Mouse (Mus musculus) liver, embryonic 13.5 days (tissue): ENCODE measurements at regions not wholly inside any gene's neighbourhood (a gene's known extent, or its start where the extent isn't known, plus 50 kb on each side); places are given as distances from the start of the nearest gene placed in this dataset.
A peak's percentile ranks its signal among the peaks of the same experiment; 100 is the strongest.
"Not testable (repeated sequence)": the region's sequence is repeated elsewhere in the genome, so short reads cannot be mapped to it uniquely, and the experiment has no call there.

Source experiments
- ATAC-seq: fragments of 200-750 bp; cut with Nextera tagmentation; 2 replicates; pipeline ENCODE4 v1.8.0; 2017; ENCODE audit warnings: low read depth, mild to moderate bottlenecking, moderate number of reproducible peaks, moderate library complexity
- DNase-seq: peaks from one replicate; pipeline ENCODE4 v3.0.0; 2022
- H3K27ac ChIP-seq: fragments of 300-500 bp; sonication (generic); 2 replicates; pipeline ENCODE4 v1.5.1; 2015; ENCODE audit warnings: moderate library complexity, mild to moderate bottlenecking, inconsistent platforms
- H3K27me3 ChIP-seq: fragments of 300-500 bp; sonication (generic); 2 replicates; pipeline ENCODE4 v1.6.1; 2015; ENCODE audit warnings: mild to moderate bottlenecking, inconsistent platforms
- H3K36me3 ChIP-seq: fragments of 300-500 bp; sonication (generic); 2 replicates; pipeline ENCODE4 v1.6.1; 2015; ENCODE audit warnings: mild to moderate bottlenecking, inconsistent platforms
- H3K4me1 ChIP-seq: fragments of 300-500 bp; sonication (generic); replicated peaks from 2 replicates; pipeline ENCODE4 v1.6.1; 2015; ENCODE audit warnings: inconsistent platforms
- H3K4me2 ChIP-seq: fragments of 300-500 bp; sonication (generic); 2 replicates; pipeline ENCODE4 v1.6.1; 2015; ENCODE audit warnings: inconsistent platforms, mild to moderate bottlenecking, moderate library complexity
- H3K4me3 ChIP-seq: fragments of 300-500 bp; sonication (generic); replicated peaks from 2 replicates; pipeline ENCODE4 v1.5.1; 2015; ENCODE audit warnings: mild to moderate bottlenecking, inconsistent platforms
- H3K9ac ChIP-seq: fragments of 300-500 bp; sonication (generic); 2 replicates; pipeline ENCODE4 v1.6.1; 2015; ENCODE audit warnings: mild to moderate bottlenecking, inconsistent platforms
- H3K9me3 ChIP-seq: fragments of 300-500 bp; sonication (generic); replicated peaks from 2 replicates; pipeline ENCODE4 v1.6.1; 2016; ENCODE audit warnings: inconsistent platforms
- WGBS: fragments of 180-500 bp; shearing (Covaris S2); methylation state at CpG from one replicate; pipeline ENCODE4 v1.1.7; 2015; ENCODE audit not compliant: insufficient replicate concordance; 5-methylcytosine and 5-hydroxymethylcytosine counted together

DNA sequence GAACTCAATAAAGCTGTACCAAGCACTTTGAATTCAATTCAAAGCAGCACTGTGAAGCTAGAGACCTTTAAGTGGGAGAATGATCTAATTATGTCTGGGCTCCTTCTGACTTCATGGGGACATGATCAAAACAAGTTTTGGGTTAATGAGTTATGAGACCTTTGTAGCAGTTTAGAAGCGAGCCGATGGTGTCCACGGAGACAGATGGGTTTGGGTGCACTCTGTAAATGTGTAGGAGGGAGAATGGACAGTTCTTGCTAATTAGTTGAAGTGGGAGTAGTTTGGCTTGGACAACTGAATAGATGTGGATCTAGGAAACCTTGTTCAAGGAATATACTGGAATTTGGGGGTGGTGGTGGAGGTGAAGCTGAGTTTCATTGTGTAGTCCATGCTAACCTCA, 186.3 kb upstream of the Cldn34b3 start:
- H3K36me3 ChIP-seq = no peaks in the 10 kb centered on the region
- no peak overlapping the region for H3K9ac ChIP-seq
- H3K9me3 ChIP-seq = no peaks in the 10 kb centered on the region
- 81% methylated on average over 3 of the region's 3 CpGs for WGBS
- DNase-seq (no peak), ATAC-seq (no peak)
- no peak overlapping the region for H3K4me3 ChIP-seq
- H3K27me3 ChIP-seq = no peaks in the 10 kb centered on the region
- no peak overlapping the region for H3K27ac ChIP-seq
- H3K4me1 ChIP-seq = no peaks in the 10 kb centered on the region
- no peak overlapping the region for H3K4me2 ChIP-seq

- 49% methylated on average over 4 of the region's 4 CpGs for WGBS
- no peaks in the 10 kb centered on the region for H3K4me1 ChIP-seq
- no peak overlapping the region for H3K9ac ChIP-seq
- DNase-seq = no peak
- no peak overlapping the region for H3K4me2 ChIP-seq
- no peak for ATAC-seq
- no peaks in the 10 kb centered on the region for H3K9me3 ChIP-seq
- H3K36me3 ChIP-seq = no peaks in the 10 kb centered on the region
- no peaks in the 10 kb centered on the region for H3K27me3 ChIP-seq
- H3K4me3 ChIP-seq = no peak overlapping the region
- H3K27ac ChIP-seq = no peak overlapping the region
Observed at GRCm38 (mm10) chrX:76082670-76083069, 181.4 kb upstream of the Cldn34b3 start.

DNA sequence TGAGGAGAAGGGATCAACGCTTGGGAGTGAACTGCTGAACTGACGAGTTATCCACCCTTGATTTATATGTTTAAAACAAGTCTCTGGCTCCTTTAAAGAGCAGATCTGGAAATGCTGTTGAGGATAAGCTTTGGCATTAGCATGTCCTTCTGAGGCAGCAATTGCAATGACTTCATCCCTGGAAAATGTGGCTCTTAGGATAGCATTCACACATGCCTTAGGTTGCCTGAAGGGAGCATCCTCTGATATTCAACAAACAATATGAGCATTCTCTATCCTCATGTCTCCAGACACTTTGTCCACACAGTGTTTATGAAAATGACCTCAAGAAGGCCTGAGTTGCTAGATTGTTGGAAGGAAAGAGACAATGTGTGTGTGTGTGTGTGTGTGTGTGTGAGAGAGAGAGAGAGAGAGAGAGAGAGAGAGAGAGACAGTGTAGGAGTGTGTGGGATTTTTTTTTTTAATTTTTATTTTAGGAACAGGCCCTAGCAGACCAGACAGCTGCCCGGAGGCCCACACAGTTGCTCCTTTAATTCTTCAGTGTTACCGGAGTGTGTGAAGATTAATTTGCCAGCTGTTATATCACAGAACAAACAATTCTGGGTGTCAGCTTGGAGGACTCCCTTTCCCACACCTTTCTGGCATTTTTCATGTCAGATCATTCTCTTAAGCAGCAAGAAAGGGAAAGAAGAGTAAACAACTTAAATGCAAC, 153.2 kb upstream of the Cldn34b3 start:
- DNase-seq = no peak
- Histone ChIP-seq H3K9me3 (no peaks in the 10 kb centered on the region), H3K36me3 (no peaks in the 10 kb centered on the region), H3K4me3 (no peak overlapping the region), H3K4me1 (no peaks in the 10 kb centered on the region), H3K27ac (no peak overlapping the region), H3K27me3 (no peaks in the 10 kb centered on the region), H3K9ac (no peak overlapping the region), H3K4me2 (no peak overlapping the region)
- no peak for ATAC-seq
- 52% methylated on average over 4 of the region's 4 CpGs for WGBS

GRCm38 (mm10) chrX:76116086-76116485, 148.0 kb upstream of the Cldn34b3 start:
- Histone ChIP-seq H3K9me3 (no peaks in the 10 kb centered on the region), H3K9ac (no peak overlapping the region), H3K27ac (no peak overlapping the region), H3K4me3 (no peak overlapping the region), H3K4me2 (no peak overlapping the region), H3K4me1 (no peaks in the 10 kb centered on the region), H3K27me3 (no peaks in the 10 kb centered on the region), H3K36me3 (no peaks in the 10 kb centered on the region)
- no peak for ATAC-seq
- no peak for DNase-seq
- 35% methylated on average over 1 of the region's 1 CpGs for WGBS

DNA sequence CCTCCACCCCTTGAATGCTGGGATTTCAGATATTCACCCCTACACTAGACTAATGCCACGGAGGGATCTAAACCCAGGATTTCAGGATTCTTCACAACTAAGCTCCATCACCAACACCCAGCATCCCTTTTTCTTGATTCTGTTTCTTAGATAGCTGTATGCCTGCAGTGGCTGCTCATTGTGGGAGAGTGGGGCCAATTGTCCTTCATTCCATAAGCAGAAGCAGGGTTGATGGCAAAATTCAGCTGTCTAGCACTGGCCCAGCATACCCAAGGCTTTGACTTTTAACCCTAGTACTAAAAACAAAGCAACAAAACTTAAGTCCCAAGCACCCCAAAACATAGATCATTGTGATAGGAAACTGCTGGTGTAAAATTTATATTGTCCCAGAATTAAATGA, 147.5 kb upstream of the Cldn34b3 start:
- Histone ChIP-seq H3K4me3 (no peak overlapping the region), H3K36me3 (no peaks in the 10 kb centered on the region), H3K9ac (no peak overlapping the region), H3K27me3 (no peaks in the 10 kb centered on the region), H3K4me1 (no peaks in the 10 kb centered on the region), H3K9me3 (no peaks in the 10 kb centered on the region), H3K4me2 (no peak overlapping the region), H3K27ac (no peak overlapping the region)
- whole genome bisulfite sequencing = 32% methylated on average over 1 of the region's 1 CpGs
- no peak for DNase-seq
- no peak for ATAC-seq

DNA sequence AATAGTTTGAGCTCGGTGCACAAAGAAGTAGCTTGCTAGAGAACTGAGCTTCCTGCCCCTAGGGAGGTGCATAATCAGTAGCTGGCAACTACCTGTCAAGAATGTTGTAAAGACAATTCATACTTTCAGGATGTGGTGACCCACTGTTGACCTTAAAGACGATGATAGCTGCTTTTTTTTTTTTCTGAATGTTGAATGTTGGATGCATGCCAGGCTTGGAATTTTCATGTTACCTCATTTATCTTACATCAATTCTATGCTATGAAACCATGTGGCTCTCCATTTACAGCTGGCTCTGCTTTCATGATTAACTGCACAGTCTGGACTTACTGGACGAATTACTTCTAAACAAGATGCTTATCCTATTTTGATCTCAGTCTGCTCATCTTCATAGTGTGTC, 143.2 kb upstream of the Cldn34b3 start:
- H3K27me3 ChIP-seq = no peaks in the 10 kb centered on the region
- H3K4me3 ChIP-seq = no peak overlapping the region
- H3K36me3 ChIP-seq = no peaks in the 10 kb centered on the region
- no peak overlapping the region for H3K27ac ChIP-seq
- no peaks in the 10 kb centered on the region for H3K9me3 ChIP-seq
- 30% methylated on average over 3 of the region's 3 CpGs for WGBS
- no peak overlapping the region for H3K9ac ChIP-seq
- ATAC-seq (no peak), DNase-seq (no peak)
- H3K4me2 ChIP-seq = no peak overlapping the region
- no peaks in the 10 kb centered on the region for H3K4me1 ChIP-seq

- ATAC-seq = no peak
- Histone ChIP-seq H3K4me2 (no peak overlapping the region), H3K27me3 (no peaks in the 10 kb centered on the region), H3K4me1 (no peaks in the 10 kb centered on the region), H3K4me3 (no peak overlapping the region), H3K27ac (no peak overlapping the region), H3K9me3 (no peaks in the 10 kb centered on the region), H3K36me3 (no peaks in the 10 kb centered on the region), H3K9ac (no peak overlapping the region)
- DNase-seq = no peak
- 28% methylated on average over 2 of the region's 2 CpGs for WGBS
Observed at GRCm38 (mm10) chrX:76123355-76123754, 140.7 kb upstream of the Cldn34b3 start.

GRCm38 (mm10) chrX:76137729-76138128, 126.4 kb upstream of the Cldn34b3 start:
- Histone ChIP-seq H3K9me3 (no peaks in the 10 kb centered on the region), H3K9ac (no peak overlapping the region), H3K4me1 (no peaks in the 10 kb centered on the region), H3K27me3 (no peaks in the 10 kb centered on the region), H3K27ac (no peak overlapping the region), H3K4me2 (no peak overlapping the region), H3K36me3 (no peaks in the 10 kb centered on the region), H3K4me3 (no peak overlapping the region)
- ATAC-seq = no peak
- no peak for DNase-seq
- WGBS = 36% methylated on average over 2 of the region's 2 CpGs

DNA sequence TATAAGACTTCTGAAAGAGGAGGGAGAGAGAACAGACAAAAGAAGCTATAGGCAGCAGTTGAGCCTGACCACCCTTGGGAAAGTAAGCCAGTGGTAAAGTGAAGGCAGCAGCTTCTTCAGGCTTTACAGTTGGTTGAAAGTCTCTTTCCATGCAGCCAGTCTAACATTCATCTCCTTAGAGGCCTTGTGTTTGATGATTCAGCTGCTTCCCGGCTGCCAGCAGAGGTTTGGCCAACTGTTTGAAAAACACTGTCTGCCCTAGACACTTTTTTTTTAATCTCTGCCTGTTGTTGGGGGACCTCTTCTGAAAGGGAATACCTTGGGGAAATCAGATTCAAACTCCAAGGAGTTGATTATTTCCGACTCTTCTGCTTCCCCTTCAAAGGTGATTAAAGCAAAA, 123.1 kb upstream of the Cldn34b3 start:
- WGBS = 60% methylated on average over 2 of the region's 2 CpGs
- DNase-seq (no peak), ATAC-seq (no peak)
- Histone ChIP-seq H3K9me3 (no peaks in the 10 kb centered on the region), H3K27me3 (no peaks in the 10 kb centered on the region), H3K4me1 (no peaks in the 10 kb centered on the region), H3K9ac (no peak overlapping the region), H3K4me3 (no peak overlapping the region), H3K4me2 (no peak overlapping the region), H3K27ac (no peak overlapping the region), H3K36me3 (no peaks in the 10 kb centered on the region)

GRCm38 (mm10) chrX:76174806-76175205, 89.3 kb upstream of the Cldn34b3 start:
- WGBS = 58% methylated on average over 2 of the region's 2 CpGs
- H3K4me2 ChIP-seq, ATAC-seq, H3K9me3 ChIP-seq, H3K9ac ChIP-seq, H3K4me3 ChIP-seq, DNase-seq, H3K27me3 ChIP-seq, H3K27ac ChIP-seq, H3K36me3 ChIP-seq, H3K4me1 ChIP-seq: not testable (repeated sequence)

DNA sequence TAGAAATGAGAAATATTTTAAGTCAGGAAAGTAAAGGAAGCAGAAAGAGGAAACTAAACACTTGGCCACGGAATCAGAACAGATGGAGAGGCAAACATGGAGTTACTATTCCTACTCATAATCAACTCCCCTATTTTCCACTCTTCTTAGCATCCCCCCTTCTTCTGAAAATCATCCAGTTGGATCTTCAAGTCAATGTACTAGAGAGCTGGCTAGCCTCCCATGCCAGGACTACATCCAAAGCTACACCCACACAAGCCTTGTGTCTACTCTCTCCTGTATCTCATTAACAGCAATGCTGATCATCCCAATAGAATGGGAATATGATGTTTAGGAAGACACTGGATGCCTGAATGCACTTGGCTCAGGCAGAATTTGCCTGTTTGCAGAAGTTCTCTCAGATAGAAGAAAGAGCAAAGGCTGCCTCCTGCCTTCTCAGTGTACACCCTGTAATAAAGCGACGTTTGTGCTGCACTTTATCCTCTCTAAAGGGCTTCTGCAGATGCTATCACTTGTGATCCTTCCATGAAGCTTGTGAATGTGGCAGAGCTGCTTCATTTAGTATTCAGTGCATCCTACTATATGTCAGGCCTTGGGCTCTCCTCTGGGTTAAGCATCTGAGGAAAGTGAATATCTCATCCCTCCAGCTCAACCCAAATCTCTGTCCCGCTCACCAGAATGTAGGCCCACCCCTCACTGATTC, 82.5 kb upstream of the Cldn34b3 start:
- ATAC-seq = no peak
- WGBS = 68% methylated on average over 4 of the region's 4 CpGs

GRCm38 (mm10) chrX:76200607-76201006, 63.5 kb upstream of the Cldn34b3 start:
- no peak overlapping the region for H3K4me3 ChIP-seq
- peak; percentile 2 for DNase-seq
- H3K4me1 ChIP-seq = no peaks in the 10 kb centered on the region; the same call in 1 of the 2 replicates
- no peak overlapping the region for H3K9ac ChIP-seq
- ATAC-seq = peak; percentile 67; the same call in 1 of the 2 replicates
- H3K27ac ChIP-seq = peak overlapping the region; percentile 34; the same call in 1 of the 2 replicates
- no peak overlapping the region for H3K4me2 ChIP-seq
- no peaks in the 10 kb centered on the region for H3K9me3 ChIP-seq
- no peaks in the 10 kb centered on the region for H3K27me3 ChIP-seq
- 22% methylated on average over 1 of the region's 1 CpGs for WGBS
- no peaks in the 10 kb centered on the region for H3K36me3 ChIP-seq

More for the DNA sequence above, 82.5 kb upstream of the Cldn34b3 start:
- Histone ChIP-seq H3K27me3 (no peaks in the 10 kb centered on the region), H3K9me3 (no peaks in the 10 kb centered on the region), H3K27ac (no peak overlapping the region), H3K4me1 (no peaks in the 10 kb centered on the region), H3K36me3 (no peaks in the 10 kb centered on the region), H3K4me3 (no peak overlapping the region), H3K9ac (no peak overlapping the region), H3K4me2 (no peak overlapping the region)
- no peak for DNase-seq
